Mouse (Mus musculus): Measurements from ENCODE around the gene Canx.

The Canx gene

DNA sequence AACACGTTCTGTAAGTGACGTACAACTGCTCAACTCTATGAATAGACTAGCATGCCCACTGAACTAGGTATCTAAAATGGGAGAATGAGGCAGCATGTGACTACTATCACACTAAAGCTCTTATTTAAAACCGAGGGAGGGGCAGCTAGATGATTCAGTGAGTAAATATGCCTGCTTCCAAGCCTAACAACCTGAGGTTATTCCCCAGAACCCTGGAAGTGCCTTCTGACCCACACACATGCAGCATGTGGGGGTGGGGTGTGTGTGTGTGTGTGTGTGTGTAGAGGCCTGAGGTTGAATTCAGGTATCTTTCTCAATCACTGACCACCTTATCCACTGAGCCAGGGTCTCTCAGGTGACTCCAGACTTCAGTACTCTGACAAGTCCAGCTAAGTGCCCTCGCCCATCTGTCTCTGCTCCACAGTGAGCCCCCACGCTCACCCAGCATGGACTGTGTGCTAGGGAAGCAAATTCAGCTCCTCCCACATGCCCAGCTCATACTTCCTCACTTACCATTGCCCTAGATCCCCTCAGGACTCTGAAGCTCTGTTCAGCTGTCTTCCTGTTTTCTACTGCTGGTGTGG lies 49.8 kb downstream of the Canx start:
- peak; percentile 60 for DNase-seq (ENCODE audit: low read depth, low spot score)

DNA sequence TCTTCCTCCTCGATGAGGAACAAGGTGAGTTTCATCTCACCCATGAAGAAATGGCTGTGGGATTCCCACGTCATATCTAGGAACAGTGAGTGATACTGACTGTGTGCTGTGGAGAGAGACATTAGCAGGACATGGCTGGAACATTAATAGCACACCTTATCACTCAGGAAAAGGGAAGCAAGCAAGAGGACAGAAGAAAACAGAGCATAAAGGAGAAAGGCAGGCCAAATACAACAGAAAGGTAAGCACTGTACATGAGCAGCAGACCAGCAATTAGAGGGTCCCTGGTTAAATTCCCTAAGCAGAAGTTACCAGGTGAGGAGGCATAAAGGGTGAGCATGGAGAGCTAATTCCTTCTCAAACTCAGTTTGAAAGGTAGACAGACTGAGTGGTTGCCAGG lies 50.4 kb downstream of the Canx start:
- no peak for DNase-seq (ENCODE audit: low read depth, low spot score)

DNA sequence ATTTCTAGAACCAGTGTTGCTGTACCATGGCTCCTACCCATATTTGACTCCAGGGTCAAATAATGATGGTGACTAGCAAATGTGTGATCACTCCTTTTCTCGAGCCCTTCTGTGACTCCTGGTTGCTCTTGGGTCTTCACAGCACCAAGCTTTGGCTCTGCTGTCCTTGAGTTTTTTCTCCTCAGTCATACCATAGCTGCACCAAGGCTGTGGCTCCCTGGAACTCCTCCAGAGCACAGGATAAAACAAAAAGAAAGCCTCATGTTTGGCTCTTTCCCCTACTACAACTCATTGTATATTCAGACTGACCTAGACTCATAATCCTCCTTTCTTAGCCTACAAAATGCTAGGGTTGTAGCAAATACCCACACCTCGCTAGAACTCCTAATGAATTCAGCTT lies 52.7 kb downstream of the Canx start:
- DNase-seq (ENCODE audit: low read depth, low spot score) = no peak

GRCm38 (mm10) chr11:50269885-50270284 lies 55.6 kb downstream of the Canx start:
- DNase-seq (ENCODE audit: low read depth, low spot score) = no peak

GRCm38 (mm10) chr11:50269163-50269562 lies 56.3 kb downstream of the Canx start:
- no peak for DNase-seq (ENCODE audit: low read depth, low spot score)

DNA sequence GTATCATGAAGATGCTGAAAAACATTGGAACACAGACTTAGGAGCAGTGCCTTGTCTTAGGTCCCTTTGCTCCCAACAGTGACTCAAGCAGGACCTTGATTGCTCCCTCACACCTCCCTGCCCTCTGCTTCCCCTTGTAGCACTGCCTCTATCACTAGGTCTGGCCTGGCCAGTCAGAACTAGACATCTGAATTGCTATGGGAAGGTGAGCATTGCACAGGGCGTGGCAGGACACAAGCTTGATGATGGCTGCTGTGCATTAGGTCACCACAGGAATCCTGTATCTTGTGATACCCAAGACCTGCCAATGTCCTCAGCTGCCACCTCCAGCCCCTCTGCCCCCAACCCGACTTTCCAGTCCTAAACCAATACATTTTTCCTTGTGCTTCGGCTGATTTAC lies 58.5 kb downstream of the Canx start:
- no peak for DNase-seq (ENCODE audit: low read depth, low spot score)

DNA sequence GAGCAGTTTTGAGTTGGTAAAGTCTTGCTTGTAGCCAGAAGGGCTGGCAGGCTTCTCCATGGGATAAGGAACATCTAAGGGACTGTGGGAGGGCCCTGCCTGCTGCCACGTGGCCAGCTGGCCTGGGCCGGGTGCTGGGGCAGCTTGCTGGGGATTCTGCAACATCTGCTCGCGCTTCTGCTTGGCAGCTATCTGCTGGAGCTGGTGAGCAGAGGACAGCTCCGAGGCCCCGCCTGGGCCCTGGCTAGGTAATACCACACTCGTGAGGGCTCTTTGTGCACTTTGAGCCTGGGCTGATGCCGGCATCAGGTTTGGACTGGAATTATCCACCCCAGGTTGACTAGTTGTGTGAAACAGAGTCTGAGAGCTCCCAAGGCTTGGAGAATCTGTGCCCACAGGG lies 59.5 kb downstream of the Canx start:
- no peak for DNase-seq (ENCODE audit: low read depth, low spot score)

DNA sequence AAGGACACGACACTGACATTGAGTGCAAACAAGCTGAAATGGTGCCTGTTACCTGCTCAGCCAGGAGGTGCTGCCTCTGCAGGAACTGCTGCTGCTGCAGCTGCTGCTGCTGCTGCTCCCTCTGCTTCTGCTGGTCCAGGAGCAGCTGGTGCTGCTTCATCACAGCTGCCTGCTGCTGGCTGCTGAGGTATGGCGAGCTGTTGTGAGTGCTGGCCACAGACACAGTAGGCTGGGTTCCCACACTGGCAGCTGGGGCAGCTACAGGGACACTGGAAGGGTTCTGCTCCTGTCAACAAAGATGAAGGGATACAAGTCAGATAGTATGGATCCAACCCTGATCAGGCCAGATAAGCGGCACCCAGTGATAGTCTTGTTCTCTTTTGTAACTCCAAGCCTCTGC lies 62.3 kb downstream of the Canx start:
- no peak for DNase-seq (ENCODE audit: low read depth, low spot score)

- no peak for DNase-seq (ENCODE audit: low read depth, low spot score)
Measured at GRCm38 (mm10) chr11:50262020-50262419, 63.5 kb downstream of the Canx start.

- peak; percentile 53 for DNase-seq (ENCODE audit: low read depth, low spot score)
Measured at GRCm38 (mm10) chr11:50258310-50258709, 67.2 kb downstream of the Canx start.

GRCm38 (mm10) chr11:50256615-50257014 lies 68.9 kb downstream of the Canx start:
- DNase-seq (ENCODE audit: low read depth, low spot score) = peak; percentile 55

DNA sequence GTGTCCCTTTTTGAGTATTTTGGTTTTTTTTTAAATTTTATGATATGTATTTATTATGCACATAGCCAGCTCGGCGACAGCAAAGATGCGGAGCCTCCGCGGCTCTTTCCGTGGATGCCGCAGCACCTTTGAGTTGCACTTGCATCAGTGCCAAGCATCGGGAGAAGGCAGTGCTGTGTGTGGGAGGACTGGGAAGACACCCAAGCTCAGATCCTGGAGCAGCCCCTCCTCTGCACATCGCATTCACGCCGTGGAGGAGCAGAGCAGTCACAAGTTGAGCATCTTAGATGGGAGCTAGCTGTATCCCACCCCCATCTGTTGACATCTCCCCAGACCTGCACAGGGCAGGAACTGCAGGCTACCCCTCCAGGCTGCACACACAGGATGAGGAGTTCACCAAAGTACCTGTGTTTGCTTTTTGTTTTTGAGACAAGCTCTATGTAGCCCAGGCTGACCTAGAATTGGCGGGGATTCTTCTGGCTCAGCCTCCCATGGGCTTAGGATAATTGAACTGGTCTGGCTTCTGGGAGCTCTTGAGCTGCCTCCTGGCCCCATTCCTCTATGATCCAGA lies 71.4 kb downstream of the Canx start:
- peak; percentile 92 for DNase-seq (ENCODE audit: low read depth, low spot score)

DNA sequence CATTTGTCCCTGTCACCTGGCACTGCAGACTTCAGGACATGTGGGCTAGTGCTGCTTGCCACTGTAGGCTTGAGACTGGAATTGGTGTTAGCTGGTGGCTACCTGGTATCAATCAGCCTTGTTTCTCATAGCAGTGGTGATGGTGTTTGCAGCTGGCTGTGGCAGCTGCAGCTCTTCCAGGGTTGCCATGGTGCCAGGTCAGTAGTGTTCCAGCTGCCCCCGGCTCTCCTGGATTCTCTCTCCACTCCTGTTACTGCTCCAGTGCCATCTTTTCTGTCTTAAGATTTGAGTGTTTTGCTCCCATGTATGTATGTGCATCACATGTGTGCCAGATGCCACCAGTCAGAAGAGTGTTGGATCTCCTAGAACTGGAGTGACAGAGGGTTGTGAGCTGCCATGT lies 72.1 kb downstream of the Canx start:
- DNase-seq (ENCODE audit: low read depth, low spot score) = no peak

DNA sequence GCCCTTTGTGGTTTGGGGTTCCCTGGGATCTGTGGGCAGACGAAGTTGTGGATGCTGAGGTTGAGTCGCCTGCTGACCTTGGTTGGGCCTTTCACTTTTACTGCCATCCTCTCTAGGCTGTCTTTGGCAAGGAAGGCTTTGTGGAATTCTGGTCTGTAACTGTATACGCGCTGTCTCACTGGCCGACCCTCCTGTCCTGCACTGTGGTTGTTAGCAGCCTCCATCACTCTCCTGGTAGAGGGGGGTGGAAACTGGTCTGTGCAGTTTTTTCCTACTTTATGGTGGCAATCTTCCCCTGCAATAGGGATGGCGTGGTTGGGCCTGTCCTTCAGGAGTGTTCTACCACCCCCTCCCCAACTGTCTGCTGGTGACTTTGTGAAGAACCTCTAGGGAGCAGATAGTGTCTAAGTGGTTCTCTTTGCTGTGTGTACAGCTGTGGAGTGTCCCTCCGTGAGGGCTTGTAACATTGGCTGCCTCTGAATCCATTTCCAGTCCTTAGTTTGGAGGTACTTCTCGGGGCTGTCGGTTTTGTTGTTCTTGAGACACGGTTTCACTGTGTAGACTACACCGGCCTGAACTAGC lies 72.7 kb downstream of the Canx start:
- DNase-seq (ENCODE audit: low read depth, low spot score) = no peak

DNA sequence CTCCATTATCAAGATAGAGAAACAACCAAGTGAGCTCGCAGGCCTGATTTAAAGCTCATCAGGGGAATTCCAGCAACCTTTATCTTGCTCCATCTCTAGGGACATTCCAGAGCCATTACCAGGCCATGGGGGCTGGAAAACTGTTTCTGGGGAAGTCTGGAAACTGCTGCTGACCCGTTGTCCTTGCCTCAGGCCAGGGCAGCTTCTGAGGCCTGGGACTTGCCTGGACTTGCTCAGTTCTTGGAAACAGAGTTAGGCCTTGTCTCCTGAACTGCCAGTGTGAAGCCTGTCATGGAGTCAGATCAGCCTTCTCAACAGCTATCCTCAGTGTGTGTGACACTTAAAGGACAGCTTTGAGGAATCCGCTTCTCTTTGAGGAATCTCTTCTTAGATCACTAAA lies 73.3 kb downstream of the Canx start:
- DNase-seq (ENCODE audit: low read depth, low spot score) = no peak

DNA sequence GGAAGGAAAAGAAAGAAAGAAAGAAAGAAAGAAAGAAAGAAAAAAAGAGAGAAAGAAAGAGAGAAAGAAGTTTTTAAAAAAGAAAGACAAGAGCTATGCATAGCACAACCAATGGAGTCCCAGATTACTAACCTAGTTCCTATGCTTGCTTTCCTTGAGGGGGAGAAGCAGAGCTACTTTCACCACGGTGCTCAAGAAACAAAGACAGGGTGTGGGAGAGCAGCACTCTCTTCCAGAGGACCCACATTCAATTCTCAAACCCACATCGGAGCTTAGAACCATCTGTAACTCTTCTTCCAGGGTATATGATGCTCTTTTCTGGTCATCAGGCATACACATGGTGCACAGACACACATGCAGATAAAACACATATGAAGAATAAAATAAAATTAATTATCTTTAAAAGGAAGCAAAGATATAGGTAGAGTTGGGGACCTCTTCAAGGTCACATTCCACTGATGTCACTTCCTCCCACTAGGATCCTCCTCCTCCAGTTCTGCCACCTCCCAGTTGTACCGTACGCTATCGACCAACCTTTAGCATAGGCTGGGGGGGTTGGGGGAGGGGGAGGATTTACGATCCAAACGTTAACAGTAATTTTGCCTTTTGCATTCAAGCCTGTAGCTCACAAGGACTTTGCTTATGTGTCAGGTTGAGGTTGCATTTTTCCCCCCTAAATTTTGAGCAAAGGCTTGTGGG lies 76.9 kb downstream of the Canx start:
- DNase-seq (ENCODE audit: low read depth, low spot score) = no peak

DNA sequence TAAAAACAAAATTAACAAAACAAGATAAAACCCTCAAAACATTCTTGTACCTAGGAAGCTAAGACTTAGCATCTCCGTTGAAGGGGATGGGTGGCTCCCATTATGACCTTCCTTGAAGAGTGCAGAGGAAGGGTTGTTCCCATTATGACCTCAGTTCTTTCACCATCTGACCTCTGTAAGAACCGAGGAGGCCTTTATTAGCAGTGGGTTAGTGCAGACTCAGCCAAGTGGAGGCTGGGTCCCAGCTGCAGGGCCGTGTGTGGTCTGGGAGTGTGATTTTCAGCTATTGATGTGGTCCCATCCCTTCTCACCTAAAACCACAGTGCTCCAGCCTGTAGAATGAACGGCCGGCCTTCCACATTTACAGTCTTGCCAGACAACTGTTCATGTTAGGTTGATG lies 80.2 kb downstream of the Canx start:
- DNase-seq (ENCODE audit: low read depth, low spot score) = no peak

Data from telencephalon, adult 2 months (tissue).